Mouse (Mus musculus): ENCODE measurements at regions not wholly inside any gene's neighbourhood (a gene's known extent, or its start where the extent isn't known, plus 50 kb on each side); places are given as distances from the start of the nearest gene placed in this dataset.

- DNase-seq (ENCODE audit: low spot score): no peak
Observed at GRCm38 (mm10) chr2:115515470-115515869, 66.0 kb upstream of the BC052040 start.

- no peak for DNase-seq (ENCODE audit: low spot score)
Observed at GRCm38 (mm10) chr2:115516824-115517223, 64.7 kb upstream of the BC052040 start.

- no peak for DNase-seq (ENCODE audit: low spot score)
Observed at GRCm38 (mm10) chr2:115519974-115520373, 61.5 kb upstream of the BC052040 start.

GRCm38 (mm10) chr2:115520413-115521139, 60.9 kb upstream of the BC052040 start:
- no peak for DNase-seq (ENCODE audit: low spot score)

GRCm38 (mm10) chr2:115529878-115530277, 51.6 kb upstream of the BC052040 start:
- no peak for DNase-seq (ENCODE audit: low spot score)
